Mouse (Mus musculus) testis, adult 2 months (tissue): ENCODE measurements around the gene Rnf19b.

Experiments used
- CTCF ChIP-seq: fragments of 200-500 bp; IDR thresholded peaks from 2 replicates; pipeline ENCODE4 v1.5.1; 2012; ENCODE audit warnings: low read depth, mild to moderate bottlenecking, inconsistent platforms, low read length, moderate library complexity; ENCODE audit not compliant: control insufficient read depth, insufficient read depth, insufficient replicate concordance
- POLR2A ChIP-seq: fragments of 200-500 bp; IDR thresholded peaks from 2 replicates; pipeline ENCODE4 v1.6.1; 2012; ENCODE audit warnings: low read depth, mild to moderate bottlenecking, inconsistent platforms, low read length, moderate library complexity; ENCODE audit not compliant: control insufficient read depth

GRCm38 (mm10) chr4:129008672-129009071, 49.4 kb upstream of the Rnf19b start:
- no peak for TF ChIP-seq CTCF
- TF ChIP-seq POLR2A, result no peak
